Mouse (Mus musculus): Measurements from ENCODE around the gene Gstt4.

GRCm38 (mm10) chr10:75848382-75848781 is 26.0 kb upstream of the Gstt4 start:
- no peak for TF ChIP-seq CTCF (IDR thresholded peaks at IDR 0.05; ENCODE audit: extremely low read depth, insufficient read depth, insufficient read length, insufficient replicate concordance)
- TF ChIP-seq POLR2A (IDR thresholded peaks at IDR 0.05; ENCODE audit: low read depth, low read length): no peak
